Mouse (Mus musculus): ENCODE measurements around the gene Tmem184c.

DNA sequence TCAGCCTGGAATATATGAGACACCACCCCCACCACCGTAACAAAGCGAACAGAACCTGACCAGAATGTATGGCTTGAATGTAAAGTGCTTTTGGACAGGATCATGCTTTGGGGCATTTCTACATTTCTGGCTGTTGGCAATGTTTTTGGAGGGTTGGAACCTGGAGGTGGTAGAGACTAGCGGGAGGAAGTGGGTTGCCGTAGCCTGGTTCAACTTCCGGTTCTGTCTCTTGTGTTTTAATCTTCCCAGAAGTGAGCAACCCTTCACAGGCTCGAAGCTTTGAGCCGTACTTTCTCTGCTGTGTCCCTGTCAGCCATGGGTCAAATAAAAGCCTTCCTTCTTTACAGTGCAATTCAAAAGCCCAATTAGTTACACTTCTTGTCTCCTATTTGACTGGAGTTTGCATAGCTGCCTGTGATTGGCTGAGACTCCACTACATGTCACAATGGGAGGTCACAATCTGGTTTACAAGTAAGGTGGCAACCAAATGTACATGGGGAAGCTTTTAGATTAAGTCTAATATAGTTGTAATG lies 13.2 kb upstream of the Tmem184c start:
- TF ChIP-seq CTCF (IDR thresholded peaks at IDR 0.05; ENCODE audit: low read depth) (no peak), EP300 (IDR thresholded peaks at IDR 0.05; ENCODE audit: low read depth) (no peak)
